Mouse (Mus musculus): Measurements from ENCODE around the gene Olfr76.

- TF ChIP-seq CTCF (IDR thresholded peaks at IDR 0.05 in 2 of 3, conservative IDR thresholded peaks at IDR 0.05 in 1 of 3; ENCODE audit: control insufficient read depth in 1 of 3, insufficient read depth in 1 of 3, low read depth in 2 of 3, low read length in 3 of 3, poor library complexity in 1 of 3, severe bottlenecking in 1 of 3) (no peak), MAFK (IDR thresholded peaks at IDR 0.05; ENCODE audit: borderline replicate concordance, low read depth, low read length) (no peak)
Observed at GRCm38 (mm10) chr19:12115797-12116196, 7.2 kb downstream of the Olfr76 start, which contains the start of gene Olfr1428.

Measured in MEL (cell line).